Mouse (Mus musculus) 3T3-L1 (cell line): Measurements from ENCODE around the gene Grk1.
A peak's percentile ranks its signal among the peaks of the same experiment; 100 is the strongest.

Experiments
- DNase-seq: peaks from one replicate; pipeline ENCODE4 v3.0.0-alpha.2; 2015; ENCODE audit warnings: low read depth, low spot score

Gene Grk1

DNA sequence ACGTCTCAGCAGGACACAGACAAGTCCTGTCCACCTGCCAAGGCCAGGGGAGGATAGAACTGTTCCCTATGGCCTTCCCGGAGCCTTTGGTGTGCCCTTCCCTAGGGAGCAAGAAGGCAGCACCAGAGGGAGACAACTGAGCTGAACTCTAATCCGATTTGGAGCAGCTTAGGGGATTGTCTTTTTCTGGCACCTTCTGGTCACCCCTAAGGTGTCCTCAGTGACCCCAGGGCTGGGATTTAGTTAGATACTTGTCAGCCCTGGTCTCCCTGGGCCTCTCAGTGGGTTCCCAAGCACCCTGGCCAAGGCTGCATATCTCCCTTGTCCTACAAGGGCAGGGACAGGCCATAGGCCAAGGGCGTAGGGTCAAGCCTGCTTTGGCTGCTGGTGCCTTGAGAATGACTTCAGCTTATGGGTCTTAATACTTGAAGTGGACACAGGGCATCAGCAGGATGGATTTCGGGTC lies at the start of gene Grk1:
TSS of gene Grk1 (plus strand) at position 416 of the 466 bp plus-strand sequence.
- no peak for DNase-seq

DNA sequence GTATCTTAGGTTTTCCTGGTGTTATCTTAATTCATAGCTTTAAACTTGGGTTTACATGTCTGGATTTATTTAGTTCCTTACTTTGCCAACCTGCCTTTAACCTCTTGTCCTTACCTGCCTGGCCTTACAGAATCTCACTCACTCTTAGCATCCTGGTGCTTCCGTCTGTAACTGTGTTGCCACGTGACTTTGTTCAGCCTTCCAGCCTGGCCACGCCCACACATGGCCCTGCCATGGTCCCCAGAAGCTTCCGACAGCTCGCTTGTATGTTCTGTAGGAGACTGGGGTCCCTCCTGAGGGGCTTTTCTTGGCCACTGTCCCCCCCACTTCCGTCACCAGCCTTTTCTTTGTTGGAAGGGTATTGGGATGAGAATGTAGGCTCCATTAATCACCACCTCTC lies 48.7 kb upstream of the Grk1 start:
- DNase-seq = no peak

DNA sequence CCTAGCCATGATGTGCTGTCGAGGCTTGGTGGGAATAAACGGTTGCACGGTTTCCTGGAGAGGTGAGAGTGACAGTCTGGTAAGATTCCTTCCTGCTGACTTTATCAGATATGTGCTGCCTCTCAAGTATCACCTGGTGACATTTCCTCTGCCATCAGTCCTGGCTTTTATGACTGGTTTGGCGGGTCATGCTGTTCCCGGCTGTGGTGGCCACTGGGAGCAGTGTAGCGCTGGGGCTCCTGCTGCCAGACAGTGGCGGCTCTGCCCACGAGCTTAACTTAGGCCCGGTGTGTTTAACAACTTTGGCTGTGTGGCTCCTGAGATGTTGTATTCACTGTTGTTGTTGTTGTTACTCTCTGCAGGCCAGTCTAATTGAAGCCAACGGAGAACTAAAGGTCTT lies 48.2 kb upstream of the Grk1 start:
- DNase-seq = no peak

DNA sequence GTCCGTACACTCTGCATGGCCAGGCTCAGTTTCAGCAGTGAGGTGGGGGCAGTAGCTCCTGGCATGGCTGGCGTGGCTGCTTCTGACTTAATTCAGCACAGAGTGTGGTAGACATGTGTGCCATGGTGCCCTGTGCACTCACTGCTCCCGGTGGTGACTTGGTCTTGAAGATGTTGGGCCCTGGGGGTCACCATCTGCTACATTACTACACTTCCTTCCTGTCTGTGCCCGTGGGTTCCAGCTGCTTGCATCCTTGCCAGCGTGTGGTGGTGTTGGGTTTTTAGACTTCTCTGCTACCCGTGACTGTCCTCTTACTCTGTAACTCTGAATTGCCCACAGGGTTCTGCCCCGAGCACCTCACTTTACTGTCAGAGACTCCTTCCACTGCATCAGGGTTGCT lies 44.7 kb upstream of the Grk1 start:
- DNase-seq = no peak

DNA sequence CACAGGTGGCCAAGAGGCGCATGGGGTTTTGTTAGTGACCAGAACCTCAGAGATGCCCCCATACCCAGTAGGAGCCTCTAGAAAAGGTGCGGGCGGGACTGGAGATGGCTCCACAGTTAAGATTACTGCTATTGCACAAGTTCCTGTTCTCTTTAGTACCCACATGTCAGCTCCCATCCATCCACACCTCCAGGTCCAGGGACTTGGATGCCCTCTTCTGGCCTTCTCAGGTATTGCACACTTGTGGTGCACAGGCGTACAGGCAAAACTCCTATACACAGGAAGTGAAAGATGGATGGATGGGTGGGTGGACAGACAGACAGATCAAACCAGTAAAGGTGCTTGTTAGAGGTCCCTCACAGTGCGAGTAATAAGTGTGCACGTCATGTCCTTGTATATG lies 43.0 kb upstream of the Grk1 start:
- DNase-seq = peak; percentile 50

DNA sequence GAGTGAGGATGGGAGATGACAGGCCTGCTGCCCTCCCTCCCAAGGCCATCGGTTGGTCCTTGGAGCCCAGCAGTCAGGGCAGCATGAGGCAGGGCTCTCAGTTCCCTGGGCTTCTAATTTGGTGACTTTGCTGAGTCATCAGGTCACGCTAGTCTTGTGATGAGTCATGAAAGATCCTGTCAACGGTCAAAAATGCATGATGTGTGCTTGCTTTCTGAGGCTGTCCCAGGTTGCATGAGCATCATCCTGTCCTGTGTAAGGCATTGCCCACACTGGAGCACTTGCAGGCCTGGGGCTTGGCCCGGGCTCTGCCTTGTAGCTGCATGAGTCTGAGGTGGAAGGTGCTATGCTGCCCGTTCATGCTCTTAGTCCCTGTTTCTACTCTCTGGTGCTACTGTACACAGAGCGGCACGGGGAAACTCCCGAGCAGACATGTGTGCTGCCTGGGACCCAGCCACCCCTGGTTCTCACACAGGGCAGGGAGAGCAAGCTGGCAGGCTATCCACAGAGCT lies 31.7 kb upstream of the Grk1 start:
- DNase-seq = peak; percentile 95

DNA sequence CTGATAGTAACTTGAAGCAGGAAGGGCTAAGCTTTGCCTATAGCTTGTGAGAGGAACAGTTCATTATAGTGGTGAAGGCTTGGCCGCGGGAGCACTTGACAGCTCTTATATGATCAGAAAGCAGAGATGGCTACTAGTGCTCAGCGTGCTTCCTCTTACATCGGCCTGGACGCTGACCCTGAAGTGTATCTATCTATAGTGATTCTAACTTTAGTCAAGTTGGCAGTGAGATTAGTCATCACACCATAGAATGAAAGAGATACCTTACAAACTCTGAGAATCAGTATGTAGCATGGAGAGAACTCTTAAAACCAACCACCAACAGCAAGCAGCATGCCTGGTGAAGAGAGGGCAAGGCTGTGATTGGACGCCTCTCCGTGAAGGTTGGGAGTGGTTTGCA lies 23.3 kb upstream of the Grk1 start:
- no peak for DNase-seq

DNA sequence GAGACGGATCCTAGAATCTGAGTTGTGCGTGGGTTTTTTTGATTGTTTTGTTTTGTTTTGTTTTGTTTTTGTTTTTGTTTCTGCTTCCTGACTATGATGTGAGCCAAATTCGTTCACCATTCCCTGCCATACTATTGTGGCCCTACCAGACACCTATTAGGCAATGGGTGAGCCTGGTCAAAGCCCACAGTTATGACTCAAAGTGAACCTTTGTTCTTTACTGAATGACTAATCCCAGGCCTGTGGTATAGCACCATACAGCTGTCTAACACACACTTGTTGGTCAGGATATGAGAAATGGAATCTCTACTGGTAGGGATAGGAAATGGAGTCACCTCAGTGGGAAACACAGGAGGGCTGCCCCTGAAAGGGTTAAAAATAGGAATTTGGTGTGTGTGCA lies 22.3 kb upstream of the Grk1 start:
- peak; percentile 71 for DNase-seq

DNA sequence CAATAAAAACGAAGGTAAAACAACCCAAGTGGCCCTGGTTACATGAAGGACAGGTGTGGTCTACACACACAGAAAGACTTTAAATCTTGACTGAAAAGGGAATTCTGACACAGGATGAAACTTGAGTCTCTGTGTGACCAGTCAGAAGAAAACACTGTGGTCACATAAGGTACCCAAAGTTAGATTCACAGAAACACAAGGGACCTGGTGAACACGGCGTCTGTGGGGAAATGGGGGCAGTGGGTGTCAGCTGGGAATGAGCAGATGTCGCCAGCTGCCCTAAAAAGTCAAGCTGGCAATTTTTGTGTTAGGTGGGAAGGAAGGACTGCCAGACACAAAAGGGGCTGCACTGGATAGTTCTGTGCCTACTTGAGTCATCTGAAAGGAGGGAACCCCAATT lies 21.9 kb upstream of the Grk1 start:
- DNase-seq = no peak

DNA sequence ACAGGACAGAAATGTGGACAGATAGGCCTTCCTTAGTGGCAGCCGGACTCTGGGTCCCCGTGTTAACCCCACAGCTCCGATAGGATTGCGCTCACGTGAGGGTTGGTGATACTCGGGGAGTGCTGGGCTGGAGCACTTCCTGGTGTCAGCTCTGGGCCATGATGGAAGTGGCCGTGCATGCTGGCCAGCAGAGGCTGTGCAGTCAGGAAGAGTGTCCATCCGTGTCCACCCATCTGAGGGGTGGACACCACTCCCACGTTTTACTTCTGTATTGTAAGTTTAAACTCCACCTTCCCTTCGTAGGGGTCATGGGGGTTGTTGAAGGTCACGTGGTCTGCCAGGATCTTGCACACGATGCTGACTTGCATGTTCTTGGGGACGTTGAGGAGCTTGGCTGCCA lies 18.5 kb upstream of the Grk1 start:
- DNase-seq = no peak

DNA sequence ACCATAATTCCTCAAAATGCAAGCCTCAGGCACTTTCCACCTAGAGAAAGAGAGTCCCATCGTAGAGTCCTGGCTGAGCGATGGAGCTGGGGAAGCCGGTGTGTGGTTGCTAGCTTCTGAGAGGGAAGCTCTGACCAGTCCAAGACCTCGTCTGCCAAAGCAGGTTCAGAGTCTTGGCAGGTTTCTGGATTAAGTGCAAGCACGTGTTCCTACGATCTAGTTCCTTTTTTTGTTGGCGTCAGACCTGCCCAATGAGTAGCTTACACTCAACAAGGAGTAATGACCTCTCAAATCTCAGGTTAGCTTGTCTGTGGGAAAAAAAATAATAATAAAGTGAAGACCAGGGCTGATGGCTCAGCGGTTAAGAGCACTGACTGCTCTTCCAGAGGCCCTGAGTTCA lies 17.2 kb upstream of the Grk1 start:
- no peak for DNase-seq

DNA sequence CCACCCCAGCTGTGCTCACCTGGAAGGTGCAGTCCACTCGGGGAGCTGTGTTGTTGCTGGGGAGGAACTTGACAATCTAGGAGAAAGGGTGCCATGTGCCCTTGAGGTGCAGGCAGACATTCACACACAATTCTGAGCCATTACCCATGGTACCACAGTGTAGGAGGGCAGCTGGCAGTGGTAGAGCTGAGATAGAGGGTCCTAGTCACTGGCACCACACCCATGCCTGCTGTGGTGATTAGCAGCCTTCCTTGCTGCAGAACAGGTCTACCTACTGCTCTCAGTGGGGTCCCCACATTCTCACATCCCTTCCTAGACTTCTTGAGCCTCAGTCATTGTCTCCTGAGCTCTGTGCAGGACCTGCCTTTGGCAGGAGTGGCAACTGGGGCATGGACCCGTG lies 16.1 kb upstream of the Grk1 start:
- no peak for DNase-seq

DNA sequence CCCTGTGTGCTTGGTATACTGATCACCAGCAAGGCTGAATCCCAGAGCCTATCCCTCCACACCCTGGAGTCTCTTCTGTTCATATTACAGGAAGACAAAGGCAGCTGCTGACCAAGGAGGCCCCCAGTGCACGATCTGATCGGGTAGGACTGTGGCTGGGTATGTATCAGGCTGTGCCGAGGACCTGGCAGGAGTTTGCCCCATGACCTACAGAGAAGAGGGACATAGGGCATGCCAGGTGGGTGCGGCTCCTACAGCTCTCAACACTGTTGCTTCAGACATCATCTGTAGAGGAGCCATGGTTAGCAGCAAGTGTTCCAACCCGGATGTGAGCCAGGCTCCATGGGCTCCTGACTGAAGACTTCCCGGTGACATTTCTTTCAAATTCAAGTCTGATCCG lies 11.0 kb upstream of the Grk1 start:
- DNase-seq = no peak

DNA sequence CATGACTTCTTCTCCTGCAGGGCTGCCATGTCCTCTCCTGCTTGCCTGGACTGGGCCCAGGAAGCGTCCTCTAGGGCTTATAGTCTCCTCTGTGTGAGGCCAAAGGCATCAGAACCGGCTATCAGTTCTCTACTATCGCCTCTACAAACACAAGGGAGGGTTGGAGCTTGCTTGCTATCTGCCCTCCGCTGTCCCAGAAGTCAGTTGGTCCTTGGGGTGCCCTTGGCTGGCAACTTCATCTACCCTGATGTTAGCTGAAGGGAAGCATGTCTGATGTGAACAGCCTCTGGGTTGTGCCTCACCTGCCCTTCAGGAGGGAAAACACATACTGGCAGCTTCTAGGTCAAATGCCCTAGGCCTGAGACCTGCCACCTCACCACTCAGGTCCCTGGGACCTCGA lies 8.2 kb upstream of the Grk1 start, which contains the start of gene Atp4b:
TSS of gene Atp4b (minus strand) at position 101 of the 400 bp plus-strand sequence.
- no peak for DNase-seq

DNA sequence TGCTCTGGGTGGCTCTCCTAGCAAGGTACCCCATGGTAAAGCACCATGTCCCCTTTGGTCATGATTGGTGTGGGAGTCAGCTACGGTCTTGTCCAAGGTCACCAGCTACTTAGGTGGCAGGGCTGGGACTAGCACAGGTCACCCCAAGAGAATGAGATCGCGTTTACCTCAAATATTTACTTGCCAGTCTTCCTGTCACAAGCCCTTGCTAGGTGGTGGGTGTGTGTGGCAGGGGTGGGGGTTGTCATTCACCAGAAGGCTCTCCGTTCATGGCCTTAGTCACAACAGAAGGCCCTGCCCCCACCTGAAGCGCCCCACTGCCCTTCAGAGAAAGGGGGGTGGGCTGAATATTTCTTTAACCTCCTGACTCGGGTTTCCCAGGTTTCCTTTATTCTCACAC lies 1.4 kb upstream of the Grk1 start:
- DNase-seq = no peak

DNA sequence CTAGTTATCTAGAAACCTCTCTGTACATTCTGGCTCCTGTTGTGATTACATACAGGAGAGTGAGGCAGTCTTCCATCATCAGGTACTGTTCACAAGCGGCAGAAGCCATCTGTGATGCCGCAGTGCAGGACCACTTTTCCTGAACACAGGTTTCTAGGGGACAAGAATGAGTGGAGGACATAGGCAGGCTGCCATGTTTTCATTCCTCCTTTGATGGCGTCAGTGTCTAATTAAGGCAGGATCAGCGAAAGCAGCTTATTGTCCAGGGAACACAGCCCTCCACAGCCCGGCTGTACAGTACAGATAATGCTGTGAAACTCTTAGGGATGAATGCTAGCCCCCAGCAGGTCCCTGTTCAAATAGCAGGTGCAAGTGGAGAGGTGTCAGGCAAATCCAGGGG lies 1.1 kb downstream of the Grk1 start:
- DNase-seq = no peak

DNA sequence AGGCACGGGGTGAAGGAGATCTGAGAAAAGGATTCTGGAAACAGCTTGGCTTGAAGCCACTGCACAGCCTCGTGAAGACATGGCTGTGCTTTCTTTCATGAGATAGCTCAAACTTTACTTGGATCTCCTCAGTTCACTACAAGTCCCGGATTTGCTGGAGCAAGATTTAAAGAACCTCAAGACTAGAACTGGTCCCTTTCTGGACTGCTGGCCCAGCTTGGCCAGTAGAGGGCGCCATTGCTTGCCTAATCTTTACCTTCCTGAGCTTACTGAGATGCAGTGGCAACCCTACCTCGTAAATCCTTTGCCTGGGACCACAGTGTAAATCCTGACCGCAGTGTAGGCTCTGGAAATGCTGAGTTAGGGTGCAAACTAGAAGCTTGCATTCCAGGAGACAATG lies 6.7 kb downstream of the Grk1 start:
- DNase-seq = peak; percentile 89

DNA sequence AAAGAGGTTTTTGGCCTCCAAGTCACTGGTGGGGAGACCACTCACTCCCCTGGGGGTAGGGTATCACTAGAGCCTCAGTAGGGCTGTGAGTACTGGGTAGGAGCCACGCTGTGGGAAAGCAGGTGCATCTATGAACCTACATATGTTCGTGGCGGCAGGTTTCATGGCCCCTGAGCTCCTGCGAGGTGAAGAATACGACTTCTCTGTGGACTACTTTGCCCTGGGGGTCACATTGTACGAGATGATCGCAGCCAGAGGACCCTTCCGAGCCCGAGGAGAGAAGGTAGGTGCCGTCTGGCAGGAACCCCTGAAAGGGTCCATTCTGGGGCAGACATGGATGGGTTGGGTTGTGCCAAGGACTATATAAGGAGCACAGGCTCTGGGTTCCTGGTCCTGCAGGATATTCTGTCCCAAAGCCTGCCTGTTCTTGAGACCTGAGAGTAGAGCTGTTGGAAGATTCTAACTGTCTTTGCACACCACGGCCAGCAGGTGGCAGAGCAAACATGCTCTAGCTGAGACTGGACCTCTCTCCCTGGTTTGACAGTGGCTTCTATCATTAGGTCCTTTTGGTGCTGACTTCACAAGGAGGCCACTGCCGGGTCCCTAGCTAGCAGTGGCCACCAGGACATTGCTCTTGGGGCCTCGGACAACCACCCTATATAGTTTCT lies 8.1 kb downstream of the Grk1 start:
- DNase-seq = peak; percentile 86

DNA sequence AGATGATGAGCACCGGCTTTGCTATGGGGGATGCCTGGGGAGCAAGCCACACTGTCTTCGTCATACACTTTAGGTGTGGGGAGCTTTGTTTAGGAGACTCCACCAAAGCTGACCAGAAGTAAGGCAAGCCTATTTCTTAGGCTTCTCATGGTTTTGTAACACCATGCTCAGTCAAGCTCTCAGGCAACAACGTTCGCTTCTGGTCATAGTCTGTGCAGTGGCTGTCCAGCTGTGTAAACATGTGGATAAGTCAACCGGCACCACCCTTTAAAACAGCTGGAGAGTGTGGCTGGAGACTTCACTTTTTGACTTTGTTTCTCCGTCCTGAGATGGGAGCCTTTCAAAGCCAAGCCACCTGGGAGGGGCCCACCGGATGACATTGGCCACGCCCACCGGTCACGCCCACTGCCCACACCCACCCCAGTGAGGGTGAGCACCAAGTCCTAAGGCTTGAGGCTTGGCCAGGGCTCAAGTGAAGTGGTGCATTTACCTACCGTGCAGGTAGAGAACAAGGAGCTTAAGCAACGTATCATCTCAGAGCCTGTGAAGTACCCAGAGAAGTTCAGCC lies 9.0 kb downstream of the Grk1 start:
- DNase-seq = no peak

DNA sequence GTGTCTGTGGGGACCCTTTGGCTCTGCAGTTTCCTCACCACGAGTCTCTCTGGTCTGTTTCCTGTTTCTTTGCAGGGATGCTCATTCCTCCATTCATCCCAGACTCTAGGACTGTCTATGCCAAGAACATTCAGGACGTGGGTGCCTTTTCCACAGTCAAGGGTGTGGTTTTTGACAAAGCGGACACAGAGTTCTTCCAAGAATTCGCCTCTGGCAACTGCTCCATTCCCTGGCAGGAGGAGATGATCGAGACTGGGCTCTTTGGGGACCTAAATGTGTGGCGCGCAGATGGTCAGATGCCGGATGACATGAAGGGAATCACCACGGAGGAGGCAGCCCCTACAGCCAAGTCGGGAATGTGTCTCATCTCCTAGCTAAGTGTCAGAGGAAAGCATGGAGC lies 11.0 kb downstream of the Grk1 start:
- DNase-seq = no peak

DNA sequence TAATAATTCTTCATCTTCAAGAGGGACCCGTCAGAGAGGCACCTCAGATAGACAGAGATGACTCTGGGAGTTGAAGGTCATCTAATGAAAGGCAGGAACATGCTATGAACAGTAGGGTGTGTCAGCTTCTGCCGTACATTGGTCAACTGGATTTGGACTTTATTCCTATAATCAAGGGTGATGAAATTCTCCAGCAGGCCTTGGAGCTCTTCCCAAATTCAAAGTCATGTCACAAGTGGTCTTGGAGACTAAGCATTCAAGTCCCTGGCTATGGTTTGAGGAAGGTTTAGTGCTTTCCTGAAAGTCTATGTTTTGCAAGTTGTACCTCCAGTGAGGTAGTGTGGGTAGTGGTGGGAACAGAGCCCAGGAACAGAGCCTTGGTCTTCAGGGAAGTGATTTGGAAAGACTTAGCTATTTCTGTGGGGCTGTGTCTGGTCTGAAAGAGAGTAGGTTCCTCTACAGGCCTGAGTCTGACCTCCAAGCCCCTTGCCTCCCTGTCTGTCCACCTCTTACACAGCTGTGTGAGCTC lies 14.3 kb downstream of the Grk1 start:
- DNase-seq = no peak

DNA sequence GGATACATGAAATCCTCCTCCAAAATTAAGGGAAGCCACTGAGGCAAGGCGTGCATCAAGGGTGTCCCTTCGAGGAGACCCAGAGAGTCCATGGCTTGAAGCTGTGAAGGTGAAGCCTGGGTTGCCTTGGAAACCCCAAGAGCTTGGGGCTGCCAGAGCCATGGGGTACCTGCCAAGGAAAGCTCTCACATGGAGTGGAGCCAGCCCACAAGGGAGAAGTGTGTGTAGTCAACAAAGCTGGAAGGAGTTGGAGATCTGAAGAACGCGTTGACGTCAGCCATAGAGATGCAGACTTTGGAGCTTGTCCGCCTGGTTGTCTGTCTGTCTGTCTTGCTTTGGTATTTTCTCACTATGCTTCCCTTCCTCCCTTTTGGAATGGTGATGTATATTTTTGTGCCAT lies 16.1 kb downstream of the Grk1 start:
- no peak for DNase-seq

DNA sequence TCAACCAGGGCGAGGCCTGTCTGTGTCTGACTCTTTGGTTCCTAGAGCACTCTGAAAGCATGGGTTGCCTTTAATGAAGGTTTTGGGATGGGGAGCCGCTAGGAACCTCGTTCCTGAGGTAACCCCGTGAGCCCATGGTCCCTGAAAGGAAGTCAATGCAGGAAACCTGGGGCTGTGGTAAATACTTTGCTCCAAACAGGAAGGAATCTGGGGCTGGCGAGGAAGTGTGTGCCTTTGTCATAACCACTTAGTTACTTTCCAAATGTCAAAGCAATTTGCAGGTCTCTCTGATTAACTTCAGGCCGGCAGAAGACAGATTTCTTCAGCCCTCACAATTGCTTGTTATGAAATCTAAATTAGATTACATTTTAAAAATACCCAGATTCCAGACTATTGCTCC lies 22.5 kb downstream of the Grk1 start:
- DNase-seq = no peak
